In genomic region chr3:82405830-82406229, GRCm38 (mm10) we compare ENCODE assay signal across 21 mouse cellular contexts. TPM values are rescaled to one million over a fixed set of nuclear protein-coding genes. Genes with fewer than 3 reads are reported as not detected.
A peak's percentile ranks its signal among the peaks of the same experiment; 100 is the strongest.
DNase-seq lines count a peak whose midpoint lies in the region; ATAC-seq and TF ChIP-seq lines count a peak whose summit lies in the region.
"Had no signal": no experiment of that assay in that cellular context is flagged by ENCODE, and none has a peak within 500 bp of the region (broad histone marks: within the 10 kb centered on the region; RNA-seq: fewer than 3 reads in every experiment).

No protein-coding gene starts in this region.

- no peak overlapping the region for H3K9ac ChIP-seq in forebrain, embryonic 16.5 days (replicated peaks; ENCODE audit: low read depth, low read length)
- H3K9ac ChIP-seq: hindbrain, embryonic 13.5 days; intestine, embryonic 15.5 days; limb, embryonic 13.5 days; liver, embryonic 12.5 days; stomach, embryonic 15.5 days had no signal

- no peak for TF ChIP-seq POLR2A in brain, embryonic 14.5 days (IDR thresholded peaks at IDR 0.05; ENCODE audit: borderline replicate concordance, extremely low read depth, insufficient read depth, insufficient read length, poor library complexity, severe bottlenecking)

- no peak overlapping the region for H3K4me2 ChIP-seq in forebrain, embryonic 16.5 days (ENCODE audit: low read length)
- H3K4me2 ChIP-seq: hindbrain, embryonic 13.5 days; intestine, embryonic 15.5 days; limb, embryonic 13.5 days; liver, embryonic 12.5 days; midbrain, embryonic 11.5 days; stomach, embryonic 15.5 days had no signal

- DNase-seq in cerebellum, adult 18-20 months, result peak; percentile 24 to 31
- DNase-seq in cerebellum, adult 9-10 months, result no peak
- no peak for DNase-seq in frontal cortex, postnatal 14 days (ENCODE audit: low spot score in 2 of 2)
- DNase-seq in brain, embryonic 14.5 days (ENCODE audit: low read depth), result peak; percentile 10
- no peak for DNase-seq in heart, embryonic 10.5 days (ENCODE audit: low spot score)
- DNase-seq: gastrocnemius, postnatal 36 days; heart, adult 2 months; kidney, adult 9 months; kidney, postnatal 14 days; lung, adult 18-20 months; lung, postnatal 10 days; thymus, postnatal 25 days had no signal

- no peaks in the 10 kb centered on the region for H3K36me3 ChIP-seq in forebrain, embryonic 16.5 days (ENCODE audit: control insufficient read depth, insufficient read depth)
- H3K36me3 ChIP-seq in heart, embryonic 10.5 days, result no peaks in the 10 kb centered on the region
- H3K36me3 ChIP-seq: embryonic facial prominence, embryonic 10.5 days; hindbrain, embryonic 13.5 days; intestine, embryonic 15.5 days; limb, embryonic 13.5 days; liver, embryonic 12.5 days; stomach, embryonic 15.5 days had no signal

- no peaks in the 10 kb centered on the region for H3K9me3 ChIP-seq in forebrain, embryonic 16.5 days (ENCODE audit: control insufficient read depth, low read length)
- H3K9me3 ChIP-seq in heart, embryonic 10.5 days, result no peaks in the 10 kb centered on the region
- H3K9me3 ChIP-seq: embryonic facial prominence, embryonic 10.5 days; hindbrain, embryonic 13.5 days; intestine, embryonic 15.5 days; limb, embryonic 13.5 days; liver, embryonic 12.5 days; stomach, embryonic 15.5 days had no signal

- H3K27ac ChIP-seq in forebrain, embryonic 16.5 days (ENCODE audit: low read length), result peak overlapping the region; percentile 61; the same call in 1 of the 2 replicates
- no peak overlapping the region for H3K27ac ChIP-seq in heart, embryonic 10.5 days
- H3K27ac ChIP-seq: embryonic facial prominence, embryonic 10.5 days; heart, adult 2 months; hindbrain, embryonic 13.5 days; intestine, embryonic 15.5 days; limb, embryonic 13.5 days; liver, embryonic 12.5 days; stomach, embryonic 15.5 days had no signal

- TF ChIP-seq CTCF in brain, embryonic 14.5 days (IDR thresholded peaks at IDR 0.05; ENCODE audit: borderline replicate concordance, extremely low read depth, insufficient read depth, insufficient read length), result no peak

- 71% methylated on average over 6 of the region's 6 CpGs for WGBS in forebrain, embryonic 16.5 days
- WGBS in heart, embryonic 10.5 days, result 80% methylated on average over 6 of the region's 6 CpGs

- peak; percentile 29; the same call in 1 of the 2 replicates for ATAC-seq in frontal cortex, adult (ENCODE audit: low TSS enrichment)
- ATAC-seq in forebrain, embryonic 16.5 days, result peak; percentile 6
- ATAC-seq: intestine, embryonic 15.5 days; liver, embryonic 12.5 days had no signal

- H3K4me3 ChIP-seq in forebrain, embryonic 16.5 days (replicated peaks; ENCODE audit: low read length), result no peak overlapping the region
- no peak overlapping the region for H3K4me3 ChIP-seq in heart, embryonic 10.5 days
- H3K4me3 ChIP-seq: embryonic facial prominence, embryonic 10.5 days; heart, adult 2 months; hindbrain, embryonic 13.5 days; intestine, embryonic 15.5 days; limb, embryonic 13.5 days; liver, embryonic 12.5 days; stomach, embryonic 15.5 days had no signal

- H3K27me3 ChIP-seq in forebrain, embryonic 16.5 days (replicated peaks; ENCODE audit: control insufficient read depth, insufficient read depth, low read length), result no peaks in the 10 kb centered on the region
- no peaks in the 10 kb centered on the region for H3K27me3 ChIP-seq in heart, embryonic 10.5 days (ENCODE audit: insufficient read depth, poor library complexity, severe bottlenecking)
- H3K27me3 ChIP-seq: hindbrain, embryonic 13.5 days; intestine, embryonic 15.5 days; limb, embryonic 13.5 days; liver, embryonic 12.5 days; stomach, embryonic 15.5 days had no signal

- peaks cover 8% of the 10 kb centered on the region for H3K4me1 ChIP-seq in forebrain, embryonic 16.5 days (replicated peaks; ENCODE audit: control insufficient read depth, insufficient read depth, low read length)
- no peaks in the 10 kb centered on the region for H3K4me1 ChIP-seq in heart, embryonic 10.5 days
- H3K4me1 ChIP-seq: embryonic facial prominence, embryonic 10.5 days; hindbrain, embryonic 13.5 days; intestine, embryonic 15.5 days; limb, embryonic 13.5 days; liver, embryonic 12.5 days; stomach, embryonic 15.5 days had no signal

RNA-seq across cellular contexts. Expression of gene Map9, which starts 48.0 kb away (rescaled TPM):
- polyA plus RNA-seq in brain, embryonic 14.5 days (2012; rRNA removed), result 22.3 and 32.5 TPM in 2 replicates
- 95.9 and 109 TPM in 2 replicates for polyA plus RNA-seq in forebrain, embryonic 16.5 days (2015; fragmentation: Nextera tagmentation; extraction: Ambion mirVana)
- polyA plus RNA-seq in heart, embryonic 10.5 days (2016; fragmentation: Nextera tagmentation; extraction: Ambion mirVana), result 4.9 and 5.3 TPM in 2 replicates

Comparison
In these comparisons a context has a peak if more than half of its experiments do, and no peak if none do; other contexts are left out.
1. DNase-seq: peak in cerebellum, adult 18-20 months (2 of 2) and brain, embryonic 14.5 days (single experiment); none in cerebellum, adult 9-10 months (single experiment), frontal cortex, postnatal 14 days (0 of 2) and heart, embryonic 10.5 days (single experiment).